Mouse (Mus musculus): ENCODE results near the gene Krt7.

- TF ChIP-seq CTCF (IDR thresholded peaks at IDR 0.05; ENCODE audit: extremely low read depth, insufficient read depth, low read length) (no peak), POLR2A (IDR thresholded peaks at IDR 0.05; ENCODE audit: extremely low read depth, insufficient read depth, low read length) (no peak)
Observed at GRCm38 (mm10) chr15:101366926-101367325, 43.9 kb upstream of the Krt7 start.

All from cortical plate, adult 2 months (tissue).